Mouse (Mus musculus): Measurements from ENCODE around the gene Ankfy1. TPM values are rescaled to one million over a fixed set of nuclear protein-coding genes. Genes with fewer than 3 reads are reported as not detected.

Ankfy1 gene
- total RNA-seq, 2 experiments from 2014 or later = 48.0 to 51.5 TPM

- ATAC-seq (ENCODE audit: poor library complexity, severe bottlenecking) = peak; percentile 78
Measured at GRCm38 (mm10) chr11:72782503-72782902, 92.7 kb downstream of the Ankfy1 start.

- ATAC-seq (ENCODE audit: poor library complexity, severe bottlenecking) = no peak
Measured at GRCm38 (mm10) chr11:72792033-72792432, 102.2 kb downstream of the Ankfy1 start.

GRCm38 (mm10) chr11:72795149-72795454 is 105.3 kb downstream of the Ankfy1 start:
- ATAC-seq (ENCODE audit: poor library complexity, severe bottlenecking) = 0 out of 2 replicates have a peak, but pooled peaks have one; percentile 1

GRCm38 (mm10) chr11:72795455-72796295 is 105.9 kb downstream of the Ankfy1 start, which contains the start of the genes Cyb5d2 and Zzef1:
TSS of gene Cyb5d2 (minus strand) at chr11:72796142.
TSS of gene Zzef1 (plus strand) at chr11:72796226.
- ATAC-seq (ENCODE audit: poor library complexity, severe bottlenecking) = peak; percentile 98

GRCm38 (mm10) chr11:72796296-72796687 is 106.5 kb downstream of the Ankfy1 start:
- ATAC-seq (ENCODE audit: poor library complexity, severe bottlenecking) = peak; percentile 11; the same call in 1 of the 2 replicates

GRCm38 (mm10) chr11:72796773-72797338 is 107.0 kb downstream of the Ankfy1 start:
- ATAC-seq (ENCODE audit: poor library complexity, severe bottlenecking) = no peak

- ATAC-seq (ENCODE audit: poor library complexity, severe bottlenecking) = no peak
Measured at GRCm38 (mm10) chr11:72798112-72798511, 108.3 kb downstream of the Ankfy1 start.

- no peak for ATAC-seq (ENCODE audit: poor library complexity, severe bottlenecking)
Measured at GRCm38 (mm10) chr11:72801182-72801581, 111.4 kb downstream of the Ankfy1 start.

- ATAC-seq (ENCODE audit: poor library complexity, severe bottlenecking) = no peak
Measured at GRCm38 (mm10) chr11:72803038-72803437, 113.2 kb downstream of the Ankfy1 start.

- no peak for ATAC-seq (ENCODE audit: poor library complexity, severe bottlenecking)
Measured at GRCm38 (mm10) chr11:72804586-72804985, 114.8 kb downstream of the Ankfy1 start.

GRCm38 (mm10) chr11:72805232-72805631 is 115.4 kb downstream of the Ankfy1 start:
- ATAC-seq (ENCODE audit: poor library complexity, severe bottlenecking) = no peak

GRCm38 (mm10) chr11:72806556-72806955 is 116.8 kb downstream of the Ankfy1 start:
- ATAC-seq (ENCODE audit: poor library complexity, severe bottlenecking) = no peak

- ATAC-seq (ENCODE audit: poor library complexity, severe bottlenecking) = no peak
Measured at GRCm38 (mm10) chr11:72807992-72808391, 118.2 kb downstream of the Ankfy1 start.

- no peak for ATAC-seq (ENCODE audit: poor library complexity, severe bottlenecking)
Measured at GRCm38 (mm10) chr11:72813687-72814086, 123.9 kb downstream of the Ankfy1 start.

GRCm38 (mm10) chr11:72814188-72814587 is 124.4 kb downstream of the Ankfy1 start:
- ATAC-seq (ENCODE audit: poor library complexity, severe bottlenecking) = no peak

GRCm38 (mm10) chr11:72816859-72817258 is 127.1 kb downstream of the Ankfy1 start:
- ATAC-seq (ENCODE audit: poor library complexity, severe bottlenecking) = no peak

GRCm38 (mm10) chr11:72818067-72818466 is 128.3 kb downstream of the Ankfy1 start:
- no peak for ATAC-seq (ENCODE audit: poor library complexity, severe bottlenecking)

- ATAC-seq (ENCODE audit: poor library complexity, severe bottlenecking) = no peak
Measured at GRCm38 (mm10) chr11:72821041-72821440, 131.2 kb downstream of the Ankfy1 start.
